Mouse (Mus musculus) neural tube, embryonic 13.5 days (tissue): Measurements from ENCODE around the gene Gpr61. TPM values are rescaled to one million over a fixed set of nuclear protein-coding genes. Genes with fewer than 3 reads are reported as not detected.
A peak's percentile ranks its signal among the peaks of the same experiment; 100 is the strongest.

Experiments used
- ATAC-seq: fragments of 200-750 bp; cut with Nextera tagmentation; 2 replicates; pipeline ENCODE4 v1.8.0; 2017; ENCODE audit warnings: low read depth, mild to moderate bottlenecking, moderate TSS enrichment, moderate library complexity
- H3K27ac ChIP-seq: fragments of 300-500 bp; sonication (generic); replicated peaks from 2 replicates; pipeline ENCODE4 v1.5.1; 2015; ENCODE audit warnings: moderate library complexity, mild to moderate bottlenecking, inconsistent platforms
- H3K27me3 ChIP-seq: fragments of 300-500 bp; sonication (generic); 2 replicates; pipeline ENCODE4 v1.6.1; 2015; ENCODE audit warnings: mild to moderate bottlenecking, inconsistent platforms
- H3K36me3 ChIP-seq: fragments of 300-500 bp; sonication (generic); 2 replicates; pipeline ENCODE4 v1.6.1; 2015; ENCODE audit warnings: mild to moderate bottlenecking, inconsistent platforms
- H3K4me1 ChIP-seq: fragments of 300-500 bp; sonication (generic); replicated peaks from 2 replicates; pipeline ENCODE4 v1.6.1; 2015; ENCODE audit warnings: inconsistent platforms
- H3K4me2 ChIP-seq: fragments of 300-500 bp; sonication (generic); 2 replicates; pipeline ENCODE4 v1.6.1; 2015; ENCODE audit warnings: inconsistent platforms, mild to moderate bottlenecking, moderate library complexity
- H3K4me3 ChIP-seq: fragments of 300-500 bp; sonication (generic); 2 replicates; pipeline ENCODE4 v1.5.1; 2015; ENCODE audit warnings: mild to moderate bottlenecking, inconsistent platforms
- H3K9ac ChIP-seq: fragments of 300-500 bp; sonication (generic); 2 replicates; pipeline ENCODE4 v1.6.1; 2015; ENCODE audit warnings: moderate library complexity, mild to moderate bottlenecking, inconsistent platforms
- H3K9me3 ChIP-seq: fragments of 300-500 bp; sonication (generic); 2 replicates; pipeline ENCODE4 v1.6.1; 2016; ENCODE audit warnings: inconsistent platforms
- WGBS: fragments of 180-500 bp; shearing (Covaris S2); methylation state at CpG from one replicate; pipeline ENCODE4 v1.1.7; 2015; 5-methylcytosine and 5-hydroxymethylcytosine counted together
- polyA plus RNA-seq: library from polyadenylated mRNA; unstranded; fragments of >200 nt; fragmentation: Nextera tagmentation; extraction: Ambion mirVana; gene quantifications from 2 replicates; pipeline ENCODE4 v1.2.1, GENCODE M21; 2015

Gpr61 gene
- polyA plus RNA-seq, 1 experiment from 2014 or later: 4.2 TPM

DNA sequence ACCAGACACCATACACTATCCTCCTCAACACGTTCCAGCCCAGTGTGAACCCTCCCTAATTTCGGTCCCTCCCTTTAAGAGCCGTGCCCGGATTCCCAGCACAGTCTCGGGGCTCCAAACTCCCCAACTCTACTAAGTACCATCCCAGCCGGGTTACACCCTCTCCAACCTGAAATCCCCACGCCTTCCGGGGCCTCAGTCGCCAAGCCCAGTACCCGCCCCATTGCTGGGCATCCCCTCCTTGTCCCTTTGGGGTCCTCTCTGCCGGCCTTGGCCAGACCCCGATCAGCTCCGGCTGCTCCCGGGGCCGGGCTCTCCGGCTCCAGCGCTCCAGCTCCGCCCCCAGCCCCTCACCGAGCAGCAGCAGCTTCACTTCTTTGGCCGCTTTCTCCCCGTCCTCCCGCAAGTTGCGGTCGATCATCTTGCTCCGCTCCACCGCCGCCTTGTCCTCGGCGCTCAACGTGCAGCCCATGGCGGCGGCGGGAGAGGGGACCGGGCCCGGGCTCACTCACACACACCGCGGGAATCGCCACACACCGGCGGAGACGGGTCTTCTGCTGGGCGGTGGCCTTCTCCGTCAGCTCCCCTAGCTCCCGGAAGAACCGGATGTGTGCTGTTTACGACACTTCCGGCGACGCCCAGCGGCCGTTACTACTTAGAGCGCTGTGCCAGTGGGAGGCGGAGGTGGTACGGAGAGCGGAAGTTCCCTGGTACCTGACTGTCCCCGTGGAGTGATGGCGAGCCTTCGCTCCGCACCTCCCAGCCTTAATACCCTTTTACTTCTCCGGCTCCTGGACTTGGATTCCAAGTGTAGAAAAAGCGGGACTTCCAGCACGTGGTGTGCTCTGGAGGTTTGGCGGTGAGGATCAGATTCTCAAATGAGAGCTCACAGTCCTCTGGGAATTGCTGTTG lies 8.9 kb downstream of the Gpr61 start, which contains the start of gene Gnai3:
Gene Gnai3, minus strand, starts transcription at position 613 of the 912 bp plus-strand sequence.
- no peaks in the 10 kb centered on the region for H3K9me3 ChIP-seq
- WGBS: 1% methylated on average over 63 of the region's 63 CpGs
- H3K9ac ChIP-seq: peak within 1 kb of the TSS; percentile 87

DNA sequence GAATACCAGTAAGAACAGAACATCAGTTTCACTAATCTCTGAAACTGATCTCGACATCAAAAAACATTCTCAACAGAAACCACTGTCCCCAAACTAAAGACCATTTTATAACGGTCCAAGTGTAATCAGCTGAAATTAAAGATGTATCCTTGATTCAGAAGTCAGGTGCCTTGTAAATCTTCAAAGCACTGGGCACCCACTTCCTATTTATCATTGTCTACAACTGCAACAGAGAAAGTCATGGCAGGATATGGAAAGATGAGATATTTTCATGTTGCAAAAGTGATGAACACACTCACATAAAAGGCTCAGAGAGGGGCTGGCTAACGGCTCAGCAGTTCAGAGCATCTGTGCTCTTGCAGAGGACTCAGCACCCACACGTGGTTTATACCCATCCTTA lies 13.9 kb downstream of the Gpr61 start:
- peaks cover 37% of the 10 kb centered on the region for H3K4me1 ChIP-seq
- no peak overlapping the region for H3K4me2 ChIP-seq
- H3K4me3 ChIP-seq: no peak overlapping the region
- H3K9ac ChIP-seq: no peak overlapping the region
- 78% methylated on average over 4 of the region's 4 CpGs for WGBS
- H3K36me3 ChIP-seq: peaks cover 9% of the 10 kb centered on the region; the same call in 1 of the 2 replicates
- no peaks in the 10 kb centered on the region for H3K27me3 ChIP-seq
- H3K27ac ChIP-seq: no peak overlapping the region
- no peak for ATAC-seq
- H3K9me3 ChIP-seq: no peaks in the 10 kb centered on the region

More for the DNA sequence above, 8.9 kb downstream of the Gpr61 start, which contains the start of gene Gnai3:
- Histone ChIP-seq H3K27ac (peak within 1 kb of the TSS; percentile 95), H3K4me1 (peaks cover 35% of the 10 kb centered on the region), H3K4me3 (peak within 1 kb of the TSS; percentile 76), H3K27me3 (no peaks in the 10 kb centered on the region), H3K4me2 (peak within 1 kb of the TSS; percentile 72), H3K36me3 (peaks cover 3% of the 10 kb centered on the region; the same call in 1 of the 2 replicates)
- peak; percentile 95 for ATAC-seq

DNA sequence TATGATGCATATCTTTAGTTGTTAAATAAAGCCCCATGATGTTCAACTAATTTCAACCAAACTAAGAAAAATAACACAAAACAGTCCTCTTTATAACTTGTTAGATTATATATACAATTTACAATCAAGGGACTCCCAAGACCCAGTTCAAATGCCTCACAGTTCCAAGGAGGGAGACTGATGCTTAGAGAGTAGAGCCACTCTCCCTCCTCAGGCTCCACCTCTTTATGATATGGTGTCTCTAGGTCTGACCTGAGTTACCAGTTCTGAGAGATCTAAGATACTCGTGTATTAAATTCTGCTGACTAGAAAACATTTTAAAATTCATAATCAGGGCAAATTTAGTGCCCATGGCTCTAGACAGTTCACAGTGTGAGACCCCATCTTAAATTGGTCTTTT lies 15.6 kb downstream of the Gpr61 start:
- peaks cover 41% of the 10 kb centered on the region for H3K4me1 ChIP-seq
- H3K9me3 ChIP-seq: no peaks in the 10 kb centered on the region
- peaks cover 9% of the 10 kb centered on the region; the same call in 1 of the 2 replicates for H3K36me3 ChIP-seq
- H3K4me3 ChIP-seq: no peak overlapping the region
- WGBS: 93% methylated on average over 1 of the region's 1 CpGs
- no peak for ATAC-seq
- no peak overlapping the region for H3K4me2 ChIP-seq
- H3K27me3 ChIP-seq: no peaks in the 10 kb centered on the region
- no peak overlapping the region for H3K9ac ChIP-seq
- H3K27ac ChIP-seq: no peak overlapping the region

DNA sequence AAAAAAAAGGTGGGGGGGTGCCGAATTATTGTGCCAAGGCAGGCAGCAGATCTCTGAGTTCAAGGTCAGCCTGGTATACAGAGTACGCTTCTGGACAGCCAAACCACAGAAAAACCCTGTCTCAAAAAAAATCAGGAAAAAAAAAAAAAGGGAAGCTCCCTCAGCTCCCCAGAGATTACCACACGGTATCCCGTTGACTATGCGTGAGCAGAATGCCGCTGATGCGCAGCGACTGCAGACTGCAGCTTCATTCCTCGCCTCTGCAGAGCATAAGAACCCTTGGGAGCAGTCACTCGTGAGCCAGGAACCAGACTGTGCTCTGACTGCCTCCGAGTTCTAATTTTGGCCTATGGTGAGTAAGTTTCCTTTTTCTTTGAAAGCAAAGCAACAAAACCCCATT lies 20.0 kb downstream of the Gpr61 start:
- Histone ChIP-seq H3K4me3 (no peak overlapping the region), H3K4me1 (peaks cover 45% of the 10 kb centered on the region), H3K9ac (no peak overlapping the region), H3K4me2 (no peak overlapping the region), H3K36me3 (peaks cover under 1% of the 10 kb centered on the region; the same call in 1 of the 2 replicates), H3K27me3 (no peaks in the 10 kb centered on the region), H3K27ac (no peak overlapping the region), H3K9me3 (no peaks in the 10 kb centered on the region)
- WGBS: 42% methylated on average over 11 of the region's 11 CpGs
- ATAC-seq: 0 out of 2 replicates have a peak, but pooled peaks have one; percentile 58

DNA sequence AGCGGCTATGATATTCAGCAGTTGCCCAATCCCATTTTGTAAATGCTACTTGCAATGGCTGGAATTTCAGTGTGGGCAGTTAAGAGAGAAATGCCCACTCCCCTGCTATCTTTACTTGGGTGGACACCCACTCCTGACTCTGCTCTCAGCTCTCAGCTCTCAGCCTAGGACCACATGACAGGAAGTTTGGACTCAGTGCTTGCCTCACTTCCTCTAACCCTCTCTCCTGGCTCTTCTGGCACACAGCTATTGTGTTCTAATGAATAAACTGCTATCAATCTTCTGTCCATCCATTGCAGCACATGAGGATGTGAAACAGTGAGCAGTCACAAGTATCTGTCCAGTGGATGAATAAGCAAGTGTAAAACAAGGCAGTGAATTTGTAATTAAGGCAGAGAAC lies 22.2 kb downstream of the Gpr61 start:
- Histone ChIP-seq H3K27ac (no peak overlapping the region), H3K9ac (no peak overlapping the region), H3K4me3 (no peak overlapping the region), H3K36me3 (no peaks in the 10 kb centered on the region), H3K4me2 (no peak overlapping the region), H3K9me3 (no peaks in the 10 kb centered on the region), H3K27me3 (no peaks in the 10 kb centered on the region), H3K4me1 (peaks cover 40% of the 10 kb centered on the region)
- 91% methylated on average over 1 of the region's 1 CpGs for WGBS
- ATAC-seq: no peak

DNA sequence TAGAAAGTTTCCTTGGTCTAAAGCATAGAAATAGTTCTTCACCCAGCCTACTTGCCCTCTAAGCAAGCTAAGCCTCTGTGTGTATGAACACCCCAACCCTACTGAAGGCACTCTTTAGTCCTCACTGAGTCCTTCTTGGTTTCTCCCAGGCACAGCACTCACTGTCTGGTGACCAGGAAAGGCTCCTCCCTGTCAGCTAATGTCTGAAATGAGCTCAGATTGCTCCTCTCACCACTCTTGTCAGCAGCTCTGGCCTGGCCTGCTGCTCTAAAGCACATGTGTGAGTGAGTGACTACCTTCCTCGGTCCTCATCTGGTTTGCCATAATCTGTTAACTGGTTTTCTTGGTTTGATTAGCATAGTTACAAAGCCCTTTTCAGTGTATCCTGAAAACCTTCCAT lies 22.9 kb downstream of the Gpr61 start:
- 88% methylated on average over 1 of the region's 1 CpGs for WGBS
- Histone ChIP-seq H3K27me3 (no peaks in the 10 kb centered on the region), H3K9ac (no peak overlapping the region), H3K9me3 (no peaks in the 10 kb centered on the region), H3K4me2 (no peak overlapping the region), H3K4me1 (peaks cover 39% of the 10 kb centered on the region), H3K4me3 (no peak overlapping the region), H3K36me3 (no peaks in the 10 kb centered on the region), H3K27ac (no peak overlapping the region)
- ATAC-seq: no peak

DNA sequence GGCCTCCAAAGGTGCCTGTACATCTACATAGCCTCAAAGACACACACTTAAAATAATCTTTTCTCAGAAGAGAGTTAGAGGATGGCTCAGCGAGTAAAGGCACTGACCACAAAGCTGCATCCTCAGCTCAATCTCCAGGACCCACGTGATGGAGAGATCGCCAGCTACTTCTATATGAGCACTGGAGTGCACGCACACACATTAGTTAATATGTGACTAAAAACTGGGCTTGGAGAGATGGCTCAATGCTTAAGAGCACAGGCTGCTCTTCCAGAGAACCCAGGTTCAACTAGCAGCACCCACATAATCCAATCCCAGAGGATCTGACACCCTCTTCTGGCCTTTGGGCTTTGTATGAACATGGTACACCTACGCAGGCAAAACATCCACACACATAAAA lies 23.5 kb downstream of the Gpr61 start:
- peaks cover 39% of the 10 kb centered on the region for H3K4me1 ChIP-seq

DNA sequence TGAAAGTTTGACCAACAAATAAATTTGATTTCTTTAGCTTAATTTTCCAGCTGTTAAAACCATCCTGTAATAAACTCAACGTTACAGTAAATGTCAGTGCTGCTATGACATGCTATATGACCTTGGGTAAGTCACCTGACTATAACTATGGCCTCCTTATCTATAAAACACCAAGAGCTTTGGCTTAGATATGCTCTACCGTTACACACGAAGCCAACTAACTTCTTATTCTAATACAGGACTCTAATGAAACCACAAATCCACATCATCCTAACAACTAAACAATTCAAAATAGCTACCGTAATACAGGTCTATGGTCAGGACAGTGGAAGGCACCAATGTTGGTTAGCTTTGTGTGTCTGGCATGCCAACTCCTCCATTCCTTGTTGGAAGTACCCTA lies 24.9 kb downstream of the Gpr61 start:
- ATAC-seq: no peak
- no peaks in the 10 kb centered on the region for H3K27me3 ChIP-seq
- H3K36me3 ChIP-seq: no peaks in the 10 kb centered on the region
- H3K9me3 ChIP-seq: no peaks in the 10 kb centered on the region
- WGBS: 91% methylated on average over 4 of the region's 4 CpGs
- no peak overlapping the region for H3K4me2 ChIP-seq
- H3K4me1 ChIP-seq: peaks cover 26% of the 10 kb centered on the region
- H3K4me3 ChIP-seq: no peak overlapping the region
- H3K9ac ChIP-seq: no peak overlapping the region
- H3K27ac ChIP-seq: no peak overlapping the region

More for the DNA sequence above, 23.5 kb downstream of the Gpr61 start:
- 89% methylated on average over 5 of the region's 5 CpGs for WGBS
- Histone ChIP-seq H3K9me3 (no peaks in the 10 kb centered on the region), H3K27me3 (no peaks in the 10 kb centered on the region), H3K4me2 (no peak overlapping the region), H3K9ac (no peak overlapping the region), H3K4me3 (no peak overlapping the region), H3K27ac (no peak overlapping the region), H3K36me3 (no peaks in the 10 kb centered on the region)
- ATAC-seq: no peak

DNA sequence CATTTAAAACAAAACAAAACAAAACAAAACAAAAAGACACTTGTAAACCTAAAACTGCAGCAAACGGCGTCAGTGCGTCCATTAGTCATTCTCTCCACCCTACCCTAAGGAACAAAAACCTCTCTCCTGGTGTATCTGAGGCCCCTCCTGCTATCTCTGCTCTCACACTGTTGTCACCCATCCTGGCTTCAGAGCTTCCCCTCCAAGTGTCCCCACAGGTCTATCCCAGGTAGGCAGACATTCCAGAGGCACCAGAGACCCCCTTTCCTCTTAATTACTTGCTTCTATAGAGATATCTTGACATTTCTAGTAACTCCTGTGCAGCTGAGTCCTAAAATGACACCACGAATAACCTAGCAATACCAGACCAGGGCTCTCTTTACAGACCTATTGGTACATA lies 25.3 kb downstream of the Gpr61 start:
- H3K36me3 ChIP-seq: no peaks in the 10 kb centered on the region
- 84% methylated on average over 4 of the region's 4 CpGs for WGBS
- no peaks in the 10 kb centered on the region for H3K27me3 ChIP-seq
- H3K27ac ChIP-seq: no peak overlapping the region
- H3K9me3 ChIP-seq: no peaks in the 10 kb centered on the region
- ATAC-seq: no peak
- H3K4me2 ChIP-seq: no peak overlapping the region
- H3K9ac ChIP-seq: no peak overlapping the region
- peaks cover 21% of the 10 kb centered on the region; the same call in 1 of the 2 replicates for H3K4me1 ChIP-seq
- no peak overlapping the region for H3K4me3 ChIP-seq

DNA sequence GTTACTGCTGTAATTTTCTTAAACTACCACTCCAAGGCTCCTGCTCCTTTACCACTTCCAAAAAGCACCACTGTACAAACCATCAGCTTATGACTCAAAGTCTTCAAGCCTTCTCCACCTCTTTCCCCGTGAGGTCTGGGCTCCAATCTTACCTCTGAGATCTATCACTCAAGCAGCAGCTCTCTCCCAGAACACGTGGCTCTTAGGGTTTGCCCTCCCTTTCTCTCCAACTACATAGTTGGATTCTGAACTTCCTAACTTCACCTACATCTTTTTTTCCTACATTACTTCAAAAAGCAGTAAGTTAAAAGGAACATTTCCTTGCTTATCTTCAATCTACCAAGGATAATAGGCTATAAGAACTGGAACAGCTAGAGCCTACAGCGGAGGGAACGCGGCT lies 26.2 kb downstream of the Gpr61 start:
- no peak overlapping the region for H3K4me3 ChIP-seq
- no peak for ATAC-seq
- WGBS: 86% methylated on average over 5 of the region's 5 CpGs
- H3K9ac ChIP-seq: no peak overlapping the region
- H3K27me3 ChIP-seq: no peaks in the 10 kb centered on the region
- H3K4me1 ChIP-seq: peaks cover 14% of the 10 kb centered on the region; the same call in 1 of the 2 replicates
- no peak overlapping the region; the same call in 1 of the 2 replicates for H3K27ac ChIP-seq
- no peaks in the 10 kb centered on the region for H3K36me3 ChIP-seq
- no peak overlapping the region for H3K4me2 ChIP-seq
- H3K9me3 ChIP-seq: no peaks in the 10 kb centered on the region

DNA sequence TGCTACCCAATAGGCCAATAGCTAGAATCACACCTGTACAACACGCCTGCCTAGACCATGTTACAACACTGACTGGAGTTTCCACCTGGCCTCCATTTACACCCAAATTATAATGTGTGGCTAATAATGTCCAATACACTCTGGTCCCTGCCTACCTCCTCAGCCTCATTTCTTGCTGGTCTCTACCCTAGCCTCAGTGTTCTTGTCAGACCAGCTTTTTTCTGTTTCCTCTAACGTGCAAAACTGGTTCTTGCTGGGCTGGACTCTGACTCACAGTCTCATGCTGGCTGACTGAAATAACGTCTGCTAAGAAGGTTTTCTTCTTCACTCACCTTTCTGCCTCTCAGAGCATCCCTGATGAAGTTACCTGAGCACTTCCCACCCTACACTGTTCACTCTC lies 28.4 kb downstream of the Gpr61 start:
- no peaks in the 10 kb centered on the region for H3K27me3 ChIP-seq
- no peaks in the 10 kb centered on the region for H3K9me3 ChIP-seq
- H3K4me2 ChIP-seq: no peak overlapping the region
- H3K9ac ChIP-seq: no peak overlapping the region
- H3K36me3 ChIP-seq: peaks cover 18% of the 10 kb centered on the region
- 0 out of 2 replicates have a peak, but pooled peaks cover 3% of the 10 kb centered on the region for H3K4me1 ChIP-seq
- H3K27ac ChIP-seq: no peak overlapping the region
- H3K4me3 ChIP-seq: no peak overlapping the region
- ATAC-seq: no peak
- 89% methylated on average over 3 of the region's 3 CpGs for WGBS

DNA sequence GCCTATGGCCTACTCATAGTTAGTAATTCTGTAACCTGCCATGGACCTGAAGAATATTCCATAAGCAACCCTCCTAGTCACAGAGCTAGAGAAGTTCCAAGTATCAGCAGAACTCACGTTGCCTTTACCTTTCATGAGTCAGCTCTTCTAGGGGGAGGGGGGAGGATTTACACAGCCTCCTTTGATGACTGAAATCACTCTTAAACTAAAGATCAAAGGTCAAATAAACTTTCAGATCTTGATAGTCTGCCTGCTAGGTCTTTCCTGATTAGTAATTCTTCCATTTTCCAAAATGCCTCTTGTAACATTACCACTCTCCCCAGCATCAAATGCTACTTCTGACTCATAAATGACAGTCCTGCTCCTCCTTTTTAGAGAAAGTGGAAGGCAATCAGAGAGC lies 30.6 kb downstream of the Gpr61 start:
- Histone ChIP-seq H3K4me3 (no peak overlapping the region), H3K4me1 (0 out of 2 replicates have a peak, but pooled peaks cover 3% of the 10 kb centered on the region), H3K9ac (no peak overlapping the region), H3K4me2 (no peak overlapping the region), H3K36me3 (peaks cover 35% of the 10 kb centered on the region), H3K27me3 (no peaks in the 10 kb centered on the region), H3K27ac (no peak overlapping the region), H3K9me3 (no peaks in the 10 kb centered on the region)
- no peak for ATAC-seq
- 63% methylated on average over 1 of the region's 1 CpGs for WGBS
